ENCODE assay signal across 8 mouse cellular contexts in genomic region chr11:35838345-35839338, GRCm38 (mm10). TPM values are rescaled to one million over a fixed set of nuclear protein-coding genes. Genes with fewer than 3 reads are reported as not detected.
A peak's percentile ranks its signal among the peaks of the same experiment; 100 is the strongest.
DNase-seq lines count a peak whose midpoint lies in the region; ATAC-seq lines count a peak whose summit lies in the region.

No protein-coding gene starts in this region.

- H3K36me3 ChIP-seq in intestine, embryonic 14.5 days (ENCODE audit: control insufficient read depth, insufficient read depth, low read length): 0 out of 2 replicates have a peak, but pooled peaks cover 11% of the 10 kb centered on the region

- no peaks in the 10 kb centered on the region for H3K9me3 ChIP-seq in intestine, embryonic 14.5 days (ENCODE audit: control insufficient read depth, low read length)

- peak overlapping the region; percentile 32 for H3K4me3 ChIP-seq in intestine, embryonic 14.5 days (ENCODE audit: low read depth, low read length)

- H3K4me1 ChIP-seq in intestine, embryonic 14.5 days (replicated peaks; ENCODE audit: control insufficient read depth, insufficient read depth, low read length): peaks cover under 1% of the 10 kb centered on the region

- H3K27me3 ChIP-seq in intestine, embryonic 14.5 days (replicated peaks; ENCODE audit: control insufficient read depth, insufficient read depth, low read length): no peaks in the 10 kb centered on the region

- H3K9ac ChIP-seq in intestine, embryonic 14.5 days (ENCODE audit: low read length): peak overlapping the region; percentile 38; the same call in 1 of the 2 replicates

- 22% methylated on average over 28 of the region's 28 CpGs for WGBS in intestine, embryonic 14.5 days

- no peak overlapping the region for H3K27ac ChIP-seq in intestine, embryonic 14.5 days (ENCODE audit: low read depth)

- peak; percentile 95 to 96 for DNase-seq in adrenal gland, adult (ENCODE audit: inconsistent age in 2 of 2, low spot score in 1 of 2)
- DNase-seq in embryo, embryonic 10.5 days (ENCODE audit: low spot score): peak; percentile 95
- DNase-seq in gastrocnemius, postnatal 25 days: peak; percentile 88
- DNase-seq in intestine, embryonic 14.5 days (ENCODE audit: low spot score): peak; percentile 90
- peak; percentile 47 to 94 for DNase-seq in left cerebral cortex, postnatal 10 days (ENCODE audit: extremely low spot score in 1 of 2, low spot score in 2 of 2)
- peak; percentile 73 to 83 for DNase-seq in right cerebral cortex, postnatal 10 days (ENCODE audit: low spot score in 2 of 2)
- DNase-seq in urinary bladder, postnatal 14 days (ENCODE audit: low spot score): peak; percentile 93

- H3K4me2 ChIP-seq in intestine, embryonic 14.5 days (ENCODE audit: low read length): peak overlapping the region; percentile 67

- intact Hi-C loops in left cerebral cortex, postnatal 10 days (cut with DNase I): loop anchor here (5.0 kb wide), 1 partner anchor 164 kb away; no protein-coding TSS in a partner anchor

- ATAC-seq in intestine, embryonic 14.5 days (replicated peaks; ENCODE audit: low FRiP score, low TSS enrichment, low read depth): peak; percentile 82
- peak; percentile 79 for ATAC-seq in megakaryocyte progenitor cell, adult 5-6 weeks (replicated peaks; ENCODE audit: poor library complexity)

RNA-seq across cellular contexts. Expression of gene Rars, which starts 4.3 kb away (rescaled TPM):
- total RNA-seq in gastrocnemius, postnatal 25 days (2021): 10 to 100 TPM; 42.9 to 47.6 TPM
- 103 and 112 TPM in 2 replicates for polyA plus RNA-seq in intestine, embryonic 14.5 days (2014; fragmentation: Nextera tagmentation; extraction: Ambion mirVana)
- 10 to 100 TPM; 46.7 to 50.2 TPM for total RNA-seq in left cerebral cortex, postnatal 10 days (2021)
- total RNA-seq in megakaryocyte progenitor cell, adult 5-6 weeks (2015): 124 and 138 TPM in 2 replicates
- total RNA-seq in megakaryocyte progenitor cell, adult 5-6 weeks (2017): 97.4 and 113 TPM in 2 replicates

RNA-seq across cellular contexts. Expression of gene Fbll1, which starts 40.0 kb away (rescaled TPM):
- not detected for total RNA-seq in gastrocnemius, postnatal 25 days (2021)
- polyA plus RNA-seq in intestine, embryonic 14.5 days (2014; fragmentation: Nextera tagmentation; extraction: Ambion mirVana): 0.43 and 1.2 TPM in 2 replicates
- 10 to 100 TPM; 47.7 to 50.8 TPM for total RNA-seq in left cerebral cortex, postnatal 10 days (2021)
- not detected in 2 replicates for total RNA-seq in megakaryocyte progenitor cell, adult 5-6 weeks (2015)
- total RNA-seq in megakaryocyte progenitor cell, adult 5-6 weeks (2017): not detected in 2 replicates

Comparison
In these comparisons a context has a peak if more than half of its experiments do, and no peak if none do; other contexts are left out.
1. RNA of gene Fbll1, which starts 40.0 kb away (total RNA-seq): 47.7 to 50.8 TPM in left cerebral cortex, postnatal 10 days; not detected in gastrocnemius, postnatal 25 days and not detected in megakaryocyte progenitor cell, adult 5-6 weeks; every median in the first group is over 10 times any median in the second.
2. Peak in every context shown above with its lines, with median percentiles within 50 percentile points of each other: DNase-seq.